Mouse (Mus musculus) MEL (cell line): ENCODE measurements around the gene Myl7. TPM values are rescaled to one million over a fixed set of nuclear protein-coding genes. Genes with fewer than 3 reads are reported as not detected.

Experiments
- DNase-seq: peaks from one replicate; pipeline ENCODE4 v3.0.0; 2011; ENCODE audit warnings: low read depth, low spot score
- H3K27ac ChIP-seq: 2 replicates; pipeline ENCODE4 v1.5.1; 2012; ENCODE audit warnings: low read depth, mild to moderate bottlenecking, control low read depth, low read length, moderate library complexity; ENCODE audit not compliant: control insufficient read depth
- H3K27me3 ChIP-seq, 2 experiments: fragments of 150-350 bp in 1 of 2; sonication (generic) in 1 of 2; 2 replicates each; pipeline ENCODE4 v1.6.1; 2012; ENCODE audit warnings: low read length in 2 of 2, mild to moderate bottlenecking in 2 of 2, improper control_type of control experiment in 1 of 2, moderate library complexity in 1 of 2; ENCODE audit not compliant: insufficient read depth in 2 of 2, control insufficient read depth in 1 of 2
- H3K36me3 ChIP-seq, 2 experiments: 2 replicates each; pipeline ENCODE4 v1.6.1; 2012 to 2014; ENCODE audit warnings: low read length in 2 of 2, improper control_type of control experiment in 1 of 2, inconsistent platforms in 1 of 2, mild to moderate bottlenecking in 1 of 2; ENCODE audit not compliant: insufficient read depth in 2 of 2, control insufficient read depth in 1 of 2
- H3K4me1 ChIP-seq, 2 experiments: fragments of 150-350 bp in 1 of 2; sonication (generic) in 1 of 2; 2 replicates each; pipeline ENCODE4 v1.6.1; 2012; ENCODE audit warnings: low read length in 2 of 2, improper control_type of control experiment in 1 of 2, mild to moderate bottlenecking in 1 of 2; ENCODE audit not compliant: insufficient read depth in 2 of 2, control insufficient read depth in 1 of 2
- H3K4me3 ChIP-seq, 2 experiments: fragments of 150-350 bp in 1 of 2; sonication (generic) in 1 of 2; 2 replicates each; pipeline ENCODE4 v1.5.1; 2012; ENCODE audit warnings: low read depth in 2 of 2, low read length in 2 of 2, mild to moderate bottlenecking in 2 of 2, moderate library complexity in 2 of 2, control low read depth in 1 of 2, improper control_type of control experiment in 1 of 2; ENCODE audit not compliant: control insufficient read depth in 1 of 2, insufficient read depth in 1 of 2
- H3K79me2 ChIP-seq: 2 replicates; pipeline ENCODE4 v1.6.1; 2012; ENCODE audit warnings: mild to moderate bottlenecking, low read length, moderate library complexity; ENCODE audit not compliant: control insufficient read depth, poor library complexity, insufficient read depth
- H3K9ac ChIP-seq: 2 replicates; pipeline ENCODE4 v1.6.1; 2012; ENCODE audit warnings: low read depth, mild to moderate bottlenecking, control low read depth, low read length, moderate library complexity; ENCODE audit not compliant: control insufficient read depth, poor library complexity, severe bottlenecking
- H3K9me3 ChIP-seq: fragments of 150-350 bp; sonication (generic); replicated peaks from 2 replicates; pipeline ENCODE4 v1.6.1; 2012; ENCODE audit warnings: mild to moderate bottlenecking, low read length, improper control_type of control experiment, moderate library complexity; ENCODE audit not compliant: insufficient read depth
- ETS1 ChIP-seq: IDR thresholded peaks from 2 replicates; pipeline ENCODE4 v1.6.1; 2012; ENCODE audit warnings: low read depth, mild to moderate bottlenecking, inconsistent platforms, low read length, improper control_type of control experiment, moderate library complexity
- MAX ChIP-seq: IDR thresholded peaks from 2 replicates; pipeline ENCODE4 v1.6.1; 2011; ENCODE audit warnings: low read length, improper control_type of control experiment
- NELFE ChIP-seq: IDR thresholded peaks from 2 replicates; pipeline ENCODE4 v1.6.1; 2011; ENCODE audit warnings: low read depth, low read length, improper control_type of control experiment
- NRF1 ChIP-seq: IDR thresholded peaks from 2 replicates; pipeline ENCODE4 v1.6.1; 2014; ENCODE audit warnings: low read depth, mild to moderate bottlenecking, inconsistent platforms, low read length, improper control_type of control experiment, moderate library complexity; ENCODE audit not compliant: poor library complexity, insufficient read depth, severe bottlenecking
- POLR2AphosphoS2 ChIP-seq: IDR thresholded peaks from 2 replicates; pipeline ENCODE4 v1.6.1; 2011; ENCODE audit warnings: low read length, improper control_type of control experiment
- USF1 ChIP-seq: IDR thresholded peaks from 2 replicates; pipeline ENCODE4 v1.6.1; 2014; ENCODE audit warnings: low read depth, mild to moderate bottlenecking, inconsistent platforms, low read length, improper control_type of control experiment, moderate library complexity
- polyA plus RNA-seq, 2 experiments: library from polyadenylated mRNA; stranded (reverse) in 1 of 2; unstranded in 1 of 2; fragments of >175 nt in 1 of 2; fragments of >200 nt in 1 of 2; gene quantifications; 2 replicates each; pipeline versions ENCODE4 v1.2.1 to v1.2.4; 2012; ENCODE audit warnings: low replicate concordance in 2 of 2, low read depth in 1 of 2; ENCODE audit not compliant: insufficient read length in 2 of 2, insufficient read depth in 1 of 2, missing spikeins in 1 of 2
- total RNA-seq: library from RNA; depleted of rRNA; stranded (reverse); fragments of 300-350 nt; gene quantifications from 2 replicates; pipeline ENCODE4 v1.2.3, GENCODE M21; 2012; rRNA removed

Gene Myl7
- total and polyA plus RNA-seq, 3 experiments, result not detected

- Histone ChIP-seq H3K4me3 (no peak overlapping the region), H3K4me1 (peaks cover 0 to 13% of the 10 kb centered on the region in 2 experiments; a peak in 3 of 4 replicates), H3K27ac (no peak overlapping the region), H3K9me3 (no peaks in the 10 kb centered on the region), H3K27me3 (no peaks in the 10 kb centered on the region)
- TF ChIP-seq NRF1, result no peak
- 0 out of 2 replicates have a peak, but pooled peaks have one; percentile 32 for TF ChIP-seq USF1
- TF ChIP-seq ETS1, result no peak
- no peak for TF ChIP-seq POLR2AphosphoS2
- no peak for TF ChIP-seq NELFE
- peak; percentile 25; the same call in 1 of the 2 replicates for TF ChIP-seq MAX
- TF ChIP-seq, all 39 proteins: peak for 2
- DNase-seq, result peak; percentile 41
- Histone ChIP-seq H3K36me3 (no peaks in the 10 kb centered on the region; a peak in 1 of 4 replicates), H3K79me2 (no peaks in the 10 kb centered on the region), H3K9ac (no peak overlapping the region)
These were observed 51.8 kb downstream of the Myl7 start for GRCm38 (mm10) chr11:5846639-5847345.

Other genes starting within 250 kb of the Myl7 start
- gene Mrps24, start 183.1 kb downstream of the Myl7 start, total RNA-seq, result 159 and 184 TPM in 2 replicates
- gene Mrps24, start 183.1 kb downstream of the Myl7 start, polyA plus RNA-seq, result 100 to 1,000 TPM in 1 of 2 experiments, not detected in 1; 163 TPM
- gene Urgcp, start 136.4 kb downstream of the Myl7 start, total RNA-seq, result 27.8 and 29.2 TPM in 2 replicates
- gene Urgcp, start 136.4 kb downstream of the Myl7 start, polyA plus RNA-seq, result 10 to 100 TPM; 19.5 to 34.9 TPM
- gene Dbnl, start 110.3 kb downstream of the Myl7 start, total RNA-seq, result 73.5 and 76.4 TPM in 2 replicates
- 100 to 1,000 TPM in 1 of 2 experiments, not detected in 1; 149 TPM for gene Dbnl, start 110.3 kb downstream of the Myl7 start, polyA plus RNA-seq
- gene Pgam2, start 95.0 kb downstream of the Myl7 start, total RNA-seq, result 0.33 and 0.58 TPM in 2 replicates
- gene Pgam2, start 95.0 kb downstream of the Myl7 start, polyA plus RNA-seq, result 1 to 10 TPM in 1 of 2 experiments, not detected in 1; 1.8 TPM
- 5.4 TPM in 2 replicates for gene Polm, start 60.8 kb downstream of the Myl7 start, total RNA-seq
- gene Polm, start 60.8 kb downstream of the Myl7 start, polyA plus RNA-seq, result 10 to 100 TPM in 1 of 2 experiments, not detected in 1; 18.3 TPM
- not detected in 2 replicates for gene Aebp1, start 36.8 kb downstream of the Myl7 start, total RNA-seq
- under 1 TPM in 1 of 2 experiments, not detected in 1; 0.10 TPM for gene Aebp1, start 36.8 kb downstream of the Myl7 start, polyA plus RNA-seq
- 285 and 366 TPM in 2 replicates for gene Pold2, start 20.5 kb downstream of the Myl7 start, total RNA-seq
- gene Pold2, start 20.5 kb downstream of the Myl7 start, polyA plus RNA-seq, result 100 to 1,000 TPM in 1 of 2 experiments, not detected in 1; 261 TPM
- not detected in 2 replicates for gene Gck, start 51.3 kb upstream of the Myl7 start, total RNA-seq
- gene Gck, start 51.3 kb upstream of the Myl7 start, polyA plus RNA-seq, result not detected
- gene Ykt6, start 56.9 kb upstream of the Myl7 start, total RNA-seq, result 83.9 and 89.5 TPM in 2 replicates
- gene Ykt6, start 56.9 kb upstream of the Myl7 start, polyA plus RNA-seq, result 10 to 100 TPM; 76.5 to 98.1 TPM
- gene Camk2b, start 167.6 kb upstream of the Myl7 start, total RNA-seq, result 0.03 and 0.04 TPM in 2 replicates
- under 1 TPM in 1 of 2 experiments, not detected in 1; 0.04 TPM for gene Camk2b, start 167.6 kb upstream of the Myl7 start, polyA plus RNA-seq